In genomic region chr10:38555040-38555439, GRCm38 (mm10) we compare ENCODE assay signal across 10 mouse cellular contexts.
DNase-seq lines count a peak whose midpoint lies in the region; ATAC-seq lines count a peak whose summit lies in the region.
"Had no signal": no experiment of that assay in that cellular context is flagged by ENCODE, and none has a peak within 500 bp of the region (broad histone marks: within the 10 kb centered on the region; RNA-seq: fewer than 3 reads in every experiment).

No protein-coding gene starts in this region.

- H3K27ac ChIP-seq in limb, embryonic 13.5 days: no peak overlapping the region
- H3K27ac ChIP-seq in limb, embryonic 10.5 days: no peak overlapping the region
- peak overlapping the region; percentile 67 for H3K27ac ChIP-seq in hindbrain, embryonic 11.5 days (ENCODE audit: low read depth, low read length)

- intact Hi-C loops in left cerebral cortex, postnatal 36 days (cut with DNase I): loop anchor here (5.0 kb wide), 1 partner anchor 1418 kb away; the partner anchor contains the start of gene Marcks
- intact Hi-C loops in gastrocnemius, postnatal 14 days (cut with DNase I; ENCODE audit: low total_unique reads): loop anchor here (10.0 kb wide), 1 partner anchor 1480 kb away; no protein-coding TSS in a partner anchor

- no peaks in the 10 kb centered on the region for H3K36me3 ChIP-seq in limb, embryonic 13.5 days
- H3K36me3 ChIP-seq in limb, embryonic 10.5 days: no peaks in the 10 kb centered on the region
- no peaks in the 10 kb centered on the region for H3K36me3 ChIP-seq in hindbrain, embryonic 11.5 days (ENCODE audit: control insufficient read depth, insufficient read depth, low read length)

- no peaks in the 10 kb centered on the region for H3K9me3 ChIP-seq in limb, embryonic 13.5 days
- H3K9me3 ChIP-seq in limb, embryonic 10.5 days (replicated peaks): no peaks in the 10 kb centered on the region
- H3K9me3 ChIP-seq in hindbrain, embryonic 11.5 days (ENCODE audit: control insufficient read depth, low read length): no peaks in the 10 kb centered on the region

- WGBS in limb, embryonic 13.5 days: 55% methylated on average over 5 of the region's 5 CpGs
- 76% methylated on average over 5 of the region's 5 CpGs for WGBS in limb, embryonic 10.5 days
- 16% methylated on average over 5 of the region's 5 CpGs for WGBS in hindbrain, embryonic 11.5 days

- H3K4me2 ChIP-seq in limb, embryonic 13.5 days (replicated peaks): no peak overlapping the region
- H3K4me2 ChIP-seq in hindbrain, embryonic 11.5 days (replicated peaks; ENCODE audit: low read depth, low read length): no peak overlapping the region

- peaks cover 9% of the 10 kb centered on the region for H3K4me1 ChIP-seq in limb, embryonic 13.5 days
- H3K4me1 ChIP-seq in limb, embryonic 10.5 days: peaks cover 14% of the 10 kb centered on the region
- H3K4me1 ChIP-seq in hindbrain, embryonic 11.5 days (replicated peaks; ENCODE audit: control insufficient read depth, insufficient read depth, low read length): no peaks in the 10 kb centered on the region

- 0 out of 2 replicates have a peak, but pooled peaks have one; percentile 38 for ATAC-seq in limb, embryonic 13.5 days (ENCODE audit: low FRiP score, low read depth)
- peak; percentile 88 for ATAC-seq in hindbrain, embryonic 11.5 days (ENCODE audit: low FRiP score)
- no peak for ATAC-seq in activated CD4-positive, CD25-positive, alpha-beta regulatory T cell, adult 4 months
- ATAC-seq in monocyte, adult 5-6 weeks (replicated peaks; ENCODE audit: insufficient number of reproducible peaks, low FRiP score, low TSS enrichment, poor library complexity, severe bottlenecking): no peak

- H3K27me3 ChIP-seq in limb, embryonic 13.5 days: no peaks in the 10 kb centered on the region
- H3K27me3 ChIP-seq in limb, embryonic 10.5 days (ENCODE audit: low read depth, poor library complexity, severe bottlenecking): no peaks in the 10 kb centered on the region
- no peaks in the 10 kb centered on the region for H3K27me3 ChIP-seq in hindbrain, embryonic 11.5 days (ENCODE audit: control insufficient read depth, insufficient read depth, low read length)
- H3K27me3 ChIP-seq: CH12.LX had no signal

- no peak overlapping the region for H3K4me3 ChIP-seq in limb, embryonic 13.5 days
- H3K4me3 ChIP-seq in limb, embryonic 10.5 days: no peak overlapping the region
- no peak overlapping the region for H3K4me3 ChIP-seq in hindbrain, embryonic 11.5 days (ENCODE audit: low read depth, low read length)
- H3K4me3 ChIP-seq: myocyte had no signal

- H3K9ac ChIP-seq in limb, embryonic 13.5 days: no peak overlapping the region
- H3K9ac ChIP-seq in hindbrain, embryonic 11.5 days (ENCODE audit: low read depth, low read length): no peak overlapping the region

- no peak for DNase-seq in limb, embryonic 10.5 days (ENCODE audit: low spot score)
- peak; percentile 82 for DNase-seq in hindbrain, embryonic 11.5 days (ENCODE audit: low spot score)
- peak; percentile 23 to 45 for DNase-seq in left cerebral cortex, postnatal 36 days (ENCODE audit: low spot score in 2 of 2)
- peak; percentile 31 to 55 for DNase-seq in right cerebral cortex, postnatal 36 days (ENCODE audit: low spot score in 2 of 2)
- no peak for DNase-seq in gastrocnemius, postnatal 14 days

Comparison
In these comparisons a context has a peak if more than half of its experiments do, and no peak if none do; other contexts are left out.
1. ATAC-seq: peak in limb, embryonic 13.5 days (single experiment) and hindbrain, embryonic 11.5 days (single experiment); none in activated CD4-positive, CD25-positive, alpha-beta regulatory T cell, adult 4 months (single experiment) and monocyte, adult 5-6 weeks (single experiment).
2. DNase-seq: peak in hindbrain, embryonic 11.5 days (single experiment), left cerebral cortex, postnatal 36 days (2 of 2) and right cerebral cortex, postnatal 36 days (2 of 2); none in limb, embryonic 10.5 days (single experiment) and gastrocnemius, postnatal 14 days (single experiment).